Mouse (Mus musculus) ES-E14 (cell line): Measurements from ENCODE around the gene Nmur1.

Source experiments
- CHD2 ChIP-seq: IDR thresholded peaks from 2 replicates; pipeline ENCODE4 v1.6.1; 2014; ENCODE audit warnings: mild to moderate bottlenecking, low read depth, low read length, inconsistent platforms
- MAFK ChIP-seq: IDR thresholded peaks from 2 replicates; pipeline ENCODE4 v1.6.1; 2014; ENCODE audit warnings: mild to moderate bottlenecking, low read depth, low read length, inconsistent platforms; ENCODE audit not compliant: insufficient read depth

- no peak for TF ChIP-seq CHD2
- TF ChIP-seq MAFK = no peak
Observed at GRCm38 (mm10) chr1:86400096-86400754, 25.8 kb downstream of the Nmur1 start.
